Mouse (Mus musculus): ENCODE results near the gene Atl1.

The Atl1 gene

GRCm38 (mm10) chr12:69947502-69947901, 55.1 kb downstream of the Atl1 start:
- no peak for DNase-seq

- DNase-seq = no peak
These were observed 65.0 kb downstream of the Atl1 start for GRCm38 (mm10) chr12:69957378-69957777.

GRCm38 (mm10) chr12:69962468-69962867, 70.1 kb downstream of the Atl1 start:
- peak; percentile 70 for DNase-seq

GRCm38 (mm10) chr12:69963141-69963540, 70.7 kb downstream of the Atl1 start:
- DNase-seq = no peak

GRCm38 (mm10) chr12:69965644-69966043, 73.2 kb downstream of the Atl1 start:
- no peak for DNase-seq

GRCm38 (mm10) chr12:69966071-69966470, 73.7 kb downstream of the Atl1 start:
- DNase-seq = peak; percentile 42

GRCm38 (mm10) chr12:69967112-69967511, 74.7 kb downstream of the Atl1 start:
- no peak for DNase-seq

GRCm38 (mm10) chr12:69968154-69968553, 75.7 kb downstream of the Atl1 start:
- no peak for DNase-seq

GRCm38 (mm10) chr12:69973666-69974065, 81.3 kb downstream of the Atl1 start:
- DNase-seq = no peak

- no peak for DNase-seq
These were observed 84.3 kb downstream of the Atl1 start for GRCm38 (mm10) chr12:69976688-69977087.

- peak; percentile 54 for DNase-seq
These were observed 85.1 kb downstream of the Atl1 start for GRCm38 (mm10) chr12:69977376-69977998.

GRCm38 (mm10) chr12:69982874-69983273, 90.5 kb downstream of the Atl1 start:
- DNase-seq = peak; percentile 16

GRCm38 (mm10) chr12:69985546-69985945, 93.1 kb downstream of the Atl1 start:
- no peak for DNase-seq

- peak; percentile 55 for DNase-seq
These were observed 93.9 kb downstream of the Atl1 start for GRCm38 (mm10) chr12:69986241-69986762.

- peak; percentile 94 for DNase-seq
These were observed 94.5 kb downstream of the Atl1 start, which contains the start of gene Sav1 for GRCm38 (mm10) chr12:69986786-69987497. Gene Sav1, minus strand, starts transcription at chr12:69987002.

GRCm38 (mm10) chr12:69995382-69995781, 103.0 kb downstream of the Atl1 start:
- no peak for DNase-seq

- DNase-seq = no peak
These were observed 106.0 kb downstream of the Atl1 start for GRCm38 (mm10) chr12:69998186-69998983.

- DNase-seq = no peak
These were observed 112.7 kb downstream of the Atl1 start for GRCm38 (mm10) chr12:70005103-70005502.

- DNase-seq = no peak
These were observed 117.9 kb downstream of the Atl1 start for GRCm38 (mm10) chr12:70010356-70010755.

GRCm38 (mm10) chr12:70011681-70012080, 119.3 kb downstream of the Atl1 start:
- no peak for DNase-seq

GRCm38 (mm10) chr12:70015936-70016335, 123.5 kb downstream of the Atl1 start:
- no peak for DNase-seq

All from kidney, postnatal 14 days (tissue).